Comparison of ENCODE assay signal across 19 mouse cellular contexts in the genomic region with DNA sequence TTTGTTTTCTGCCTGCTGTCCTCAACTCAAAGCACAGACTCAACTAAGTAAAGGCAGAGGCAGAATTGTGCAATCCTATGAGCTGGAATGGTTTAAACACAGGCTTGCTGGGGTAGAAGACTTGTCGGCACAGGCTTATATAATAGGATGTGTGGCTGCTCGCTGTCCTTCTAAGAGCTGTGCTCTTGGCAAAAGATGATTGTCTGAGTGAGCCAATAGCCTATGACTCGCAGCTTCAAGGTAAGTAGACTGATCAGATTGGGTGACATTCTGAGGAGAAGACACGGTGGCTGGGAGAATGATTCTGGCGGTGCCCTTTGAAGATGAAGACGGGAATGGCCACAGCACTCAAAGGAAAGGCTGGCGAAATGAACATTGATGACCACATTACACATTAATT.
"Had no signal": no experiment of that assay in that cellular context is flagged by ENCODE, and none has a peak within 500 bp of the region (broad histone marks: within the 10 kb centered on the region; RNA-seq: fewer than 3 reads in every experiment).

No protein-coding gene starts in this region.

- H3K27me3 ChIP-seq: lung, embryonic 15.5 days; megakaryocyte, embryonic 14.5 days; midbrain, embryonic 12.5 days; neural tube, embryonic 12.5 days had no signal

- H3K9ac ChIP-seq: liver, postnatal 0 days; lung, embryonic 15.5 days; midbrain, embryonic 12.5 days; neural tube, embryonic 12.5 days had no signal

- H3K4me3 ChIP-seq: lung, embryonic 15.5 days; megakaryocyte, embryonic 14.5 days; midbrain, embryonic 12.5 days; neural tube, embryonic 12.5 days had no signal

- DNase-seq: liver, postnatal 0 days; lung, adult 2 months; lung, postnatal 14 days; lung, postnatal 36 days; midbrain, embryonic 14.5 days; retina, postnatal 1 day; right cerebral cortex, adult 18-20 months; right cerebral cortex, postnatal 25 days; right cerebral cortex, postnatal 4 days; spleen, adult 18-20 months; thymus, adult 18-20 months; thymus, postnatal 14 days; thymus, postnatal 36 days had no signal

- H3K4me2 ChIP-seq: lung, embryonic 15.5 days; midbrain, embryonic 12.5 days; neural tube, embryonic 12.5 days had no signal

- ATAC-seq: liver, postnatal 0 days; lung, postnatal 0 days had no signal

- H3K36me3 ChIP-seq: lung, embryonic 15.5 days; midbrain, embryonic 12.5 days; neural tube, embryonic 12.5 days had no signal

- H3K27ac ChIP-seq: lung, embryonic 15.5 days; macrophage; midbrain, embryonic 12.5 days; neural tube, embryonic 12.5 days had no signal

- H3K4me1 ChIP-seq: lung, embryonic 15.5 days; midbrain, embryonic 12.5 days; neural tube, embryonic 12.5 days had no signal

- H3K9me3 ChIP-seq: lung, embryonic 15.5 days; megakaryocyte, embryonic 14.5 days; midbrain, embryonic 12.5 days; neural tube, embryonic 12.5 days had no signal
